Mouse (Mus musculus) forebrain, embryonic 14.5 days (tissue): ENCODE data around the gene Rasa3. TPM values are rescaled to one million over a fixed set of nuclear protein-coding genes. Genes with fewer than 3 reads are reported as not detected.

Experiments used
- ATAC-seq: fragments of 200-750 bp; cut with Nextera tagmentation; 2 replicates; pipeline ENCODE4 v1.8.0; 2017; ENCODE audit warnings: mild to moderate bottlenecking, moderate library complexity
- DNase-seq: peaks from one replicate; pipeline ENCODE4 v3.0.0-alpha.2; 2015; ENCODE audit warnings: low spot score
- H3K27ac ChIP-seq: fragments of 300-500 bp; sonication (generic); 2 replicates; pipeline ENCODE4 v1.5.1; 2014; ENCODE audit warnings: low read depth, mild to moderate bottlenecking, control low read depth, low read length, moderate library complexity
- H3K27me3 ChIP-seq: fragments of 300-500 bp; sonication (generic); replicated peaks from 2 replicates; pipeline ENCODE4 v1.6.1; 2014; ENCODE audit warnings: low read length, control low read depth, mixed read lengths; ENCODE audit not compliant: control insufficient read depth, insufficient read depth
- H3K36me3 ChIP-seq: fragments of 300-500 bp; sonication (generic); 2 replicates; pipeline ENCODE4 v1.6.1; 2014; ENCODE audit warnings: low read length, control low read depth; ENCODE audit not compliant: control insufficient read depth, insufficient read depth
- H3K4me1 ChIP-seq: fragments of 300-500 bp; sonication (generic); 2 replicates; pipeline ENCODE4 v1.6.1; 2014; ENCODE audit warnings: antibody characterized with exemption, low read length, control low read depth; ENCODE audit not compliant: control insufficient read depth, insufficient read depth
- H3K4me2 ChIP-seq: fragments of 300-500 bp; sonication (generic); 2 replicates; pipeline ENCODE4 v1.6.1; 2014; ENCODE audit warnings: mild to moderate bottlenecking, control low read depth, low read length
- H3K4me3 ChIP-seq: fragments of 300-500 bp; sonication (generic); 2 replicates; pipeline ENCODE4 v1.5.1; 2014; ENCODE audit warnings: low read depth, low read length, control low read depth
- H3K9ac ChIP-seq: fragments of 300-500 bp; sonication (generic); 2 replicates; pipeline ENCODE4 v1.6.1; 2014; ENCODE audit warnings: mild to moderate bottlenecking, low read length, control low read depth, moderate library complexity
- H3K9me3 ChIP-seq: fragments of 300-500 bp; sonication (generic); replicated peaks from 2 replicates; pipeline ENCODE4 v1.6.1; 2016; ENCODE audit warnings: low read length, control low read depth, mixed read lengths; ENCODE audit not compliant: control insufficient read depth
- WGBS: fragments of 180-500 bp; shearing (Covaris S2); extraction: QIAGEN DNeasy Blood & Tissue Kit; methylation state at CpG from one replicate; pipeline ENCODE4 v1.1.7; 2014; 5-methylcytosine and 5-hydroxymethylcytosine counted together
- polyA plus RNA-seq: library from polyadenylated mRNA; unstranded; fragments of >200 nt; fragmentation: Nextera tagmentation; extraction: Ambion mirVana; gene quantifications from 2 replicates; pipeline ENCODE4 v1.2.1, GENCODE M21; 2014

Gene Rasa3
- polyA plus RNA-seq, 1 experiment from 2014 or later = 17.3 TPM

GRCm38 (mm10) chr8:13699323-13699949 is 22.0 kb upstream of the Rasa3 start:
- ATAC-seq (no peak), DNase-seq (no peak)
- H3K4me1 ChIP-seq = no peaks in the 10 kb centered on the region
- H3K9me3 ChIP-seq = no peaks in the 10 kb centered on the region
- H3K4me3 ChIP-seq = no peak overlapping the region
- 81% methylated on average over 5 of the region's 5 CpGs for WGBS
- no peak overlapping the region for H3K9ac ChIP-seq
- no peaks in the 10 kb centered on the region for H3K36me3 ChIP-seq
- no peak overlapping the region for H3K4me2 ChIP-seq
- no peaks in the 10 kb centered on the region for H3K27me3 ChIP-seq
- no peak overlapping the region for H3K27ac ChIP-seq

- H3K4me2 ChIP-seq = no peak overlapping the region
- H3K4me3 ChIP-seq = no peak overlapping the region
- no peaks in the 10 kb centered on the region for H3K9me3 ChIP-seq
- no peak overlapping the region for H3K9ac ChIP-seq
- H3K27ac ChIP-seq = no peak overlapping the region
- no peaks in the 10 kb centered on the region for H3K4me1 ChIP-seq
- no peak for ATAC-seq
- 84% methylated on average over 3 of the region's 3 CpGs for WGBS
- no peaks in the 10 kb centered on the region for H3K36me3 ChIP-seq
- H3K27me3 ChIP-seq = no peaks in the 10 kb centered on the region
- no peak for DNase-seq
Observed at GRCm38 (mm10) chr8:13698281-13698680, 20.9 kb upstream of the Rasa3 start.

- Histone ChIP-seq H3K4me3 (no peak overlapping the region), H3K36me3 (no peaks in the 10 kb centered on the region), H3K9ac (no peak overlapping the region), H3K27me3 (no peaks in the 10 kb centered on the region), H3K4me1 (no peaks in the 10 kb centered on the region), H3K27ac (no peak overlapping the region), H3K9me3 (no peaks in the 10 kb centered on the region), H3K4me2 (no peak overlapping the region)
- WGBS = 82% methylated on average over 8 of the region's 8 CpGs
- ATAC-seq = no peak
- no peak for DNase-seq
Observed at GRCm38 (mm10) chr8:13697681-13698080, 20.3 kb upstream of the Rasa3 start.

GRCm38 (mm10) chr8:13697196-13697595 is 19.8 kb upstream of the Rasa3 start:
- Histone ChIP-seq H3K4me1 (no peaks in the 10 kb centered on the region), H3K4me2 (no peak overlapping the region), H3K4me3 (no peak overlapping the region), H3K27ac (no peak overlapping the region), H3K9ac (no peak overlapping the region), H3K9me3 (no peaks in the 10 kb centered on the region), H3K36me3 (no peaks in the 10 kb centered on the region), H3K27me3 (no peaks in the 10 kb centered on the region)
- DNase-seq (no peak), ATAC-seq (no peak)
- 83% methylated on average over 8 of the region's 8 CpGs for WGBS

GRCm38 (mm10) chr8:13696157-13696556 is 18.8 kb upstream of the Rasa3 start:
- no peaks in the 10 kb centered on the region for H3K27me3 ChIP-seq
- DNase-seq (no peak), ATAC-seq (no peak)
- H3K9me3 ChIP-seq = no peaks in the 10 kb centered on the region
- no peak overlapping the region for H3K4me3 ChIP-seq
- WGBS = 81% methylated on average over 4 of the region's 4 CpGs
- no peak overlapping the region for H3K4me2 ChIP-seq
- no peaks in the 10 kb centered on the region for H3K36me3 ChIP-seq
- no peak overlapping the region for H3K9ac ChIP-seq
- no peaks in the 10 kb centered on the region for H3K4me1 ChIP-seq
- H3K27ac ChIP-seq = no peak overlapping the region

GRCm38 (mm10) chr8:13695203-13695867 is 17.9 kb upstream of the Rasa3 start:
- Histone ChIP-seq H3K9me3 (no peaks in the 10 kb centered on the region), H3K27ac (no peak overlapping the region), H3K4me3 (no peak overlapping the region), H3K4me2 (no peak overlapping the region), H3K4me1 (no peaks in the 10 kb centered on the region), H3K9ac (no peak overlapping the region), H3K36me3 (no peaks in the 10 kb centered on the region), H3K27me3 (no peaks in the 10 kb centered on the region)
- DNase-seq (no peak), ATAC-seq (no peak)
- WGBS = 88% methylated on average over 10 of the region's 10 CpGs

GRCm38 (mm10) chr8:13694735-13695134 is 17.3 kb upstream of the Rasa3 start:
- no peak overlapping the region for H3K9ac ChIP-seq
- H3K36me3 ChIP-seq = no peaks in the 10 kb centered on the region
- H3K27me3 ChIP-seq = no peaks in the 10 kb centered on the region
- ATAC-seq (no peak), DNase-seq (no peak)
- H3K4me2 ChIP-seq = no peak overlapping the region
- no peaks in the 10 kb centered on the region for H3K9me3 ChIP-seq
- WGBS = 72% methylated on average over 12 of the region's 12 CpGs
- H3K4me3 ChIP-seq = no peak overlapping the region
- H3K4me1 ChIP-seq = no peaks in the 10 kb centered on the region
- no peak overlapping the region for H3K27ac ChIP-seq

- Histone ChIP-seq H3K36me3 (no peaks in the 10 kb centered on the region), H3K9me3 (no peaks in the 10 kb centered on the region), H3K9ac (no peak overlapping the region), H3K27me3 (no peaks in the 10 kb centered on the region), H3K27ac (no peak overlapping the region), H3K4me2 (no peak overlapping the region), H3K4me3 (no peak overlapping the region), H3K4me1 (no peaks in the 10 kb centered on the region)
- DNase-seq (peak; percentile 9), ATAC-seq (no peak)
- WGBS = 50% methylated on average over 10 of the region's 10 CpGs
Observed at GRCm38 (mm10) chr8:13692302-13693066, 15.1 kb upstream of the Rasa3 start.

GRCm38 (mm10) chr8:13689331-13689730 is 11.9 kb upstream of the Rasa3 start:
- H3K9me3 ChIP-seq = no peaks in the 10 kb centered on the region
- H3K36me3 ChIP-seq = no peaks in the 10 kb centered on the region
- H3K4me3 ChIP-seq = no peak overlapping the region
- no peak overlapping the region for H3K4me2 ChIP-seq
- 90% methylated on average over 5 of the region's 5 CpGs for WGBS
- no peaks in the 10 kb centered on the region for H3K4me1 ChIP-seq
- no peak overlapping the region for H3K27ac ChIP-seq
- H3K27me3 ChIP-seq = no peaks in the 10 kb centered on the region
- no peak overlapping the region for H3K9ac ChIP-seq
- DNase-seq (no peak), ATAC-seq (no peak)
